Mouse (Mus musculus) forebrain, postnatal 0 days (tissue): ENCODE data around the gene Yipf2. TPM values are rescaled to one million over a fixed set of nuclear protein-coding genes. Genes with fewer than 3 reads are reported as not detected.

ENCODE experiments used
- ATAC-seq: fragments of 200-750 bp; cut with Nextera tagmentation; 2 replicates; pipeline ENCODE4 v1.8.0; 2017; ENCODE audit warnings: mild to moderate bottlenecking, moderate library complexity
- DNase-seq: peaks from one replicate; pipeline ENCODE4 v3.0.0-alpha.2; 2015
- H3K27ac ChIP-seq: fragments of 300-500 bp; sonication (generic); 2 replicates; pipeline ENCODE4 v1.5.1; 2014; ENCODE audit warnings: low read depth, mild to moderate bottlenecking, antibody characterized with exemption, low read length, moderate library complexity, mixed read lengths
- H3K27me3 ChIP-seq: fragments of 300-500 bp; sonication (generic); 2 replicates; pipeline ENCODE4 v1.6.1; 2014; ENCODE audit warnings: mild to moderate bottlenecking, low read length, mixed read lengths; ENCODE audit not compliant: insufficient read depth
- H3K36me3 ChIP-seq: fragments of 300-500 bp; sonication (generic); 2 replicates; pipeline ENCODE4 v1.6.1; 2014; ENCODE audit warnings: mild to moderate bottlenecking, moderate library complexity; ENCODE audit not compliant: insufficient read depth
- H3K4me1 ChIP-seq: fragments of 300-500 bp; sonication (generic); 2 replicates; pipeline ENCODE4 v1.6.1; 2014; ENCODE audit warnings: antibody characterized with exemption; ENCODE audit not compliant: insufficient read depth
- H3K4me2 ChIP-seq: fragments of 300-500 bp; sonication (generic); 2 replicates; pipeline ENCODE4 v1.6.1; 2014; ENCODE audit warnings: low read depth, mild to moderate bottlenecking, moderate library complexity
- H3K4me3 ChIP-seq: fragments of 300-500 bp; sonication (generic); 2 replicates; pipeline ENCODE4 v1.5.1; 2014; ENCODE audit warnings: low read depth, low read length, mixed read lengths
- H3K9ac ChIP-seq: fragments of 300-500 bp; sonication (generic); 2 replicates; pipeline ENCODE4 v1.6.1; 2014; ENCODE audit warnings: mild to moderate bottlenecking
- H3K9me3 ChIP-seq: fragments of 300-500 bp; sonication (generic); 2 replicates; pipeline ENCODE4 v1.6.1; 2016; ENCODE audit warnings: low read length
- CTCF ChIP-seq: sonication (generic); IDR thresholded peaks from 2 replicates; pipeline ENCODE4 v1.5.1; 2016; ENCODE audit warnings: antibody characterized with exemption, control low read depth, low read depth
- WGBS: fragments of 180-500 bp; shearing (Covaris S2); extraction: QIAGEN DNeasy Blood & Tissue Kit; methylation state at CpG from one replicate; pipeline ENCODE4 v1.1.7; 2014; 5-methylcytosine and 5-hydroxymethylcytosine counted together
- polyA plus RNA-seq: library from polyadenylated mRNA; unstranded; fragments of >200 nt; fragmentation: Nextera tagmentation; extraction: Ambion mirVana; gene quantifications from 2 replicates; pipeline ENCODE4 v1.2.1, GENCODE M21; 2015
- total RNA-seq: library from RNA; depleted of rRNA; stranded (reverse); fragments of >200 nt; gene quantifications from 2 replicates; pipeline ENCODE4 v1.2.3, GENCODE M21; 2014

Yipf2 gene
- total and polyA plus RNA-seq, 2 experiments from 2014 or later: 12.6 to 16.0 TPM

GRCm38 (mm10) chr9:21575253-21575652 lies 17.4 kb downstream of the Yipf2 start:
- H3K4me3 ChIP-seq: no peak overlapping the region
- no peaks in the 10 kb centered on the region for H3K9me3 ChIP-seq
- no peaks in the 10 kb centered on the region for H3K4me1 ChIP-seq
- H3K9ac ChIP-seq: no peak overlapping the region
- H3K36me3 ChIP-seq: peaks cover 87% of the 10 kb centered on the region
- ATAC-seq (no peak), DNase-seq (no peak)
- WGBS: 96% methylated on average over 10 of the region's 10 CpGs
- no peak overlapping the region for H3K4me2 ChIP-seq
- no peak for TF ChIP-seq CTCF
- H3K27me3 ChIP-seq: no peaks in the 10 kb centered on the region
- H3K27ac ChIP-seq: no peak overlapping the region

- no peak for DNase-seq
- no peak overlapping the region for H3K4me3 ChIP-seq
- peaks cover 85% of the 10 kb centered on the region for H3K36me3 ChIP-seq
- no peaks in the 10 kb centered on the region for H3K4me1 ChIP-seq
- H3K9ac ChIP-seq: no peak overlapping the region
- ATAC-seq: no peak
- H3K4me2 ChIP-seq: no peak overlapping the region
- 94% methylated on average over 8 of the region's 8 CpGs for WGBS
- no peak for TF ChIP-seq CTCF
- H3K27me3 ChIP-seq: no peaks in the 10 kb centered on the region
- H3K27ac ChIP-seq: no peak overlapping the region
- H3K9me3 ChIP-seq: no peaks in the 10 kb centered on the region
Measured at GRCm38 (mm10) chr9:21574012-21574801, 18.4 kb downstream of the Yipf2 start.

GRCm38 (mm10) chr9:21568657-21569255 lies 23.9 kb downstream of the Yipf2 start:
- H3K4me2 ChIP-seq: no peak overlapping the region
- ATAC-seq: no peak
- no peaks in the 10 kb centered on the region for H3K9me3 ChIP-seq
- no peaks in the 10 kb centered on the region for H3K4me1 ChIP-seq
- TF ChIP-seq CTCF: no peak
- peaks cover 40% of the 10 kb centered on the region for H3K36me3 ChIP-seq
- no peak overlapping the region for H3K4me3 ChIP-seq
- DNase-seq: no peak
- no peaks in the 10 kb centered on the region for H3K27me3 ChIP-seq
- 92% methylated on average over 8 of the region's 8 CpGs for WGBS
- H3K27ac ChIP-seq: no peak overlapping the region
- H3K9ac ChIP-seq: no peak overlapping the region

- H3K4me1 ChIP-seq: no peaks in the 10 kb centered on the region
- no peak overlapping the region for H3K27ac ChIP-seq
- WGBS: 91% methylated on average over 2 of the region's 2 CpGs
- no peak for TF ChIP-seq CTCF
- H3K4me2 ChIP-seq: no peak overlapping the region
- no peak overlapping the region for H3K9ac ChIP-seq
- ATAC-seq: no peak
- no peak overlapping the region for H3K4me3 ChIP-seq
- no peak for DNase-seq
- H3K9me3 ChIP-seq: no peaks in the 10 kb centered on the region
- H3K27me3 ChIP-seq: no peaks in the 10 kb centered on the region
- peaks cover 25% of the 10 kb centered on the region for H3K36me3 ChIP-seq
Measured at GRCm38 (mm10) chr9:21567051-21567450, 25.6 kb downstream of the Yipf2 start.

GRCm38 (mm10) chr9:21566538-21566937 lies 26.1 kb downstream of the Yipf2 start:
- Histone ChIP-seq H3K4me1 (no peaks in the 10 kb centered on the region), H3K9me3 (no peaks in the 10 kb centered on the region), H3K36me3 (peaks cover 20% of the 10 kb centered on the region), H3K27me3 (no peaks in the 10 kb centered on the region), H3K27ac (no peak overlapping the region), H3K4me2 (no peak overlapping the region), H3K4me3 (no peak overlapping the region), H3K9ac (no peak overlapping the region)
- no peak for ATAC-seq
- TF ChIP-seq CTCF: no peak
- 100% methylated on average over 1 of the region's 1 CpGs for WGBS
- no peak for DNase-seq

GRCm38 (mm10) chr9:21565004-21565586 lies 27.5 kb downstream of the Yipf2 start:
- DNase-seq (no peak), ATAC-seq (no peak)
- Histone ChIP-seq H3K27ac (no peak overlapping the region), H3K36me3 (peaks cover 7% of the 10 kb centered on the region), H3K9ac (no peak overlapping the region), H3K9me3 (no peaks in the 10 kb centered on the region), H3K4me2 (no peak overlapping the region), H3K4me1 (no peaks in the 10 kb centered on the region), H3K4me3 (no peak overlapping the region), H3K27me3 (no peaks in the 10 kb centered on the region)
- WGBS: 80% methylated on average over 4 of the region's 4 CpGs
- TF ChIP-seq CTCF: no peak

- DNase-seq: no peak
- Histone ChIP-seq H3K9ac (no peak overlapping the region), H3K4me3 (no peak overlapping the region), H3K9me3 (no peaks in the 10 kb centered on the region), H3K27me3 (no peaks in the 10 kb centered on the region), H3K4me1 (no peaks in the 10 kb centered on the region), H3K4me2 (no peak overlapping the region), H3K36me3 (peaks cover under 1% of the 10 kb centered on the region; the same call in 1 of the 2 replicates), H3K27ac (no peak overlapping the region)
- no peak for TF ChIP-seq CTCF
- ATAC-seq: no peak
- 83% methylated on average over 1 of the region's 1 CpGs for WGBS
Measured at GRCm38 (mm10) chr9:21564420-21564819, 28.2 kb downstream of the Yipf2 start.
